Mouse (Mus musculus) midbrain, embryonic 10.5 days (tissue): ENCODE measurements at regions not wholly inside any gene's neighbourhood (a gene's known extent, or its start where the extent isn't known, plus 50 kb on each side); places are given as distances from the start of the nearest gene placed in this dataset.
A peak's percentile ranks its signal among the peaks of the same experiment; 100 is the strongest.

ENCODE experiments used
- DNase-seq: peaks from one replicate; pipeline ENCODE4 v3.0.0-alpha.2; 2017; ENCODE audit warnings: low spot score
- H3K27ac ChIP-seq: fragments of 300-500 bp; sonication (generic); replicated peaks from 2 replicates; pipeline ENCODE4 v1.5.1; 2016; ENCODE audit warnings: mild to moderate bottlenecking
- H3K27me3 ChIP-seq: fragments of 300-500 bp; sonication (generic); 2 replicates; pipeline ENCODE4 v1.6.1; 2016; ENCODE audit warnings: low read depth, mild to moderate bottlenecking; ENCODE audit not compliant: poor library complexity, severe bottlenecking
- H3K36me3 ChIP-seq: fragments of 300-500 bp; sonication (generic); 2 replicates; pipeline ENCODE4 v1.6.1; 2016; ENCODE audit warnings: mild to moderate bottlenecking, moderate library complexity
- H3K4me1 ChIP-seq: fragments of 300-500 bp; sonication (generic); 2 replicates; pipeline ENCODE4 v1.6.1; 2016
- H3K4me3 ChIP-seq: fragments of 300-500 bp; sonication (generic); 2 replicates; pipeline ENCODE4 v1.5.1; 2016; ENCODE audit warnings: mild to moderate bottlenecking, moderate library complexity
- H3K9me3 ChIP-seq: fragments of 300-500 bp; sonication (generic); replicated peaks from 2 replicates; pipeline ENCODE4 v1.6.1; 2016; ENCODE audit warnings: mild to moderate bottlenecking
- WGBS: fragments of 180-500 bp; shearing (Covaris S2); methylation state at CpG from one replicate; pipeline ENCODE4 v1.1.7; 2016; 5-methylcytosine and 5-hydroxymethylcytosine counted together

DNA sequence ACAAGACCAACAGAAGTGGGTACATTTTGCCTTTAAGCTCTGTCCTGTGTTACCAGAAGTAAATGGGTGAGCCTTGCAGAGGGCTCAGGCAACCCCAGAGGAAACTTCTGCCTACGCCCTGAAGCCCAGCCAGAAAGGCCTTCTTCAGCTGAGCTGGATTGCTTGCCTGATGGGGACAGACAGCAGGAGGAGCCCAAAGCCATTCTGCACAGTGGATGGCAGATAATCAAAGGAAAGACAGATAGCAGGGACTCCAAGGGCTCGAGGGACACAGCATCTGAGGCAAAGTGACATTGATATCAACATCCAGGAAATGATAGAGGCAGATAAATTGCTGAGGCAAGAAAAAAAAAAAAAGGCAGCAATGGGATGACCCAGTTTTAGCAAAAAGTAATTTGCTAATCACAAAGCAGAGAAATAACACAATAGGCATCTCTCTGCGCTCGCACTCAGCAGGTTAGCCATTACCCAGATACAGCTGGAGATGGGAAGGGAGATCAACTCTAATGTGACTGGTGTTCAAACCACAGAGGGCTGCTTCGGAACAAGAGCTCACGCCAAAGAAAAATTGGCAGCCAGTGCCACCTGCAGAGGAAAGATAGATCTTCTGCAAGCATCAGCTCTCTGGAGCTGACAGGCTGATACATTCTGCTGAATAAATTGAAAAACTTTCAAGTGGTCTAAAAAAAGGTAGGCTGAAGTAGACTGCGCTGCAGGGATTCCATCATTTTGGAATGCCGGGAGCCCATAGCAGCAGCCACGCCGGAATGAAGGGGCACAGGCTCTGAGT, 494.8 kb downstream of the Prim2 start:
- no peaks in the 10 kb centered on the region for H3K9me3 ChIP-seq
- no peak for DNase-seq
- WGBS, result 79% methylated on average over 10 of the region's 10 CpGs
- no peak overlapping the region for H3K4me3 ChIP-seq
- no peaks in the 10 kb centered on the region for H3K27me3 ChIP-seq
- H3K36me3 ChIP-seq, result no peaks in the 10 kb centered on the region
- H3K27ac ChIP-seq, result no peak overlapping the region
- no peaks in the 10 kb centered on the region for H3K4me1 ChIP-seq

DNA sequence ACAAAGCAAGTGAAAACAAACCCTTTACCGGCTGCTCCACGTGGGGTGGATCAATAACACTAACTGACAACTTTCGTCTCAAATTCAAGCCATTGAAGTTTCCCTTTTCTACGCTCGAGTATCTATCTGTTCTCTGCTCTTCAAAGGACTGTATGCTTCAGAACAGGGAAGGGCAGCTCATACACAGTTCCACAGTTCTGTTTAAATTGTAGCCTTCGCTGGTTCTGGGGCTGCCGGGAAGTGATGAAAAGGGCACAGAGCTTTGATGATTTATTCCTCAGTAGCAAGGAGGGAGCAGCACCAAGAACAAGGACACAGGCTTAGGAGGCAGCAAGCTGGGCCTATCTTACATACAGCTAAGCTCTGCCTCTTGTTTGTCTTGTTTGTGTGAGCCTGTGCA, 532.6 kb downstream of the Prim2 start:
- Histone ChIP-seq H3K36me3 (no peaks in the 10 kb centered on the region), H3K27me3 (no peaks in the 10 kb centered on the region), H3K4me1 (no peaks in the 10 kb centered on the region), H3K4me3 (no peak overlapping the region), H3K9me3 (no peaks in the 10 kb centered on the region), H3K27ac (no peak overlapping the region)
- 71% methylated on average over 7 of the region's 7 CpGs for WGBS
- DNase-seq, result no peak

DNA sequence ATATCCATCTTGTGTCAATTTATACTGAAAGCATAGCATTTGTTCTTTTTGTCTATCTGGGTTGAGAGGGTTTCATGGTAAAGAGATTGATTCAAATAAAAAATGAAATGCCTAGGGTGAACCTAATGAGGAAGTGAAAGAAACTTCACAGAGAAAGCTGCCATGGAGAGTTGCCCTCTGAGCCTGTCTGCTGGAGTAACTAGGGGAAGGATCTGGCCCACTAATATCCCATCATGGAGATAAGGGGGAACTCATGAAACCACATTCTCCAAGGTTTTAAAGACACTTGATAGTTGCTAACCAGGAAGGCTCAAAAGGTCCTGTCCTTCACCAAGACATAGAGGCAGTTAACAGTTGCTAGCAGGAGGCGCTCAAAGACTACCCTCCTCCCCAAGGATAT, 539.2 kb downstream of the Prim2 start:
- no peak overlapping the region for H3K4me3 ChIP-seq
- no peak overlapping the region for H3K27ac ChIP-seq
- 87% methylated on average over 1 of the region's 1 CpGs for WGBS
- no peaks in the 10 kb centered on the region for H3K36me3 ChIP-seq
- no peaks in the 10 kb centered on the region for H3K27me3 ChIP-seq
- DNase-seq, result no peak
- no peaks in the 10 kb centered on the region for H3K4me1 ChIP-seq
- H3K9me3 ChIP-seq, result no peaks in the 10 kb centered on the region

DNA sequence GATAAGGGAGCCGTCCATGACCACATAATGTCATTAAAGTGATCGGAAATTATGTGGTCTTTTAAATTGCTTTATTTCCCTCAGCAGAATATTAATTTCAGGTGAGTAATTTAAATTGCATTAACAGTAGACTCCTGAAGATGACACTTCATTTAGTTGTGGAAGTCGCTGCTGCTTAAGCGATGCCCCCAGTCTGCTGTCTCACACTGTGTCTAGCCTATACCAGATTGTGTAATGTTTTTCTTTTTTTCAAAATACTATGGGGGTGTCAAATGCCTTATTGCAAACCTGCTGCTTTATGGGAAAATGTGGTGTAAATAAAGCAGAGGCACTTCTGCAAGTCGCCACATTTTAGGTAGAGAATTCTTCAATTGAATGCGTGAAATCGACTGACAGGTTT, 544.5 kb downstream of the Prim2 start:
- Histone ChIP-seq H3K36me3 (no peaks in the 10 kb centered on the region), H3K4me1 (no peaks in the 10 kb centered on the region), H3K9me3 (no peaks in the 10 kb centered on the region), H3K27ac (no peak overlapping the region), H3K4me3 (no peak overlapping the region), H3K27me3 (no peaks in the 10 kb centered on the region)
- DNase-seq, result no peak
- 91% methylated on average over 7 of the region's 7 CpGs for WGBS

DNA sequence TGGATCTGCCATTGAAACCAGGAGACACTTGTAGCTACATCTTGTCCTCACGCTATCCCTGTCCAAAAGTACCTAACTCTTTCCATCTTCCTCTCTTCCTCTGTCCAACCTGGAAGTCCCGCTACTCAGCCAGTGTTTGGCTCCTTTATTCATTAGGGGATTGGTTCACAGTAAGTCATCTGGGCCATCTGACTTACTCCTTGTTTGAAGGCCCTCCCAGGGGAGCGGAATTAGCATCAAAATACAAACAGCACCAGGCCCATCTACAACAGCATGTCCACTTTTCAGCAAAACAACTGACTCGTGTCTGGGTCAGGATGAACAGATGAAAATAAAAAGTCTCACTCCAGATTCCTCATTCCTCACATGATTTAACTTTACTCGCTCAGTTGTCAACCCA, 559.2 kb upstream of the Gm5415 start:
- Histone ChIP-seq H3K36me3 (no peaks in the 10 kb centered on the region), H3K9me3 (no peaks in the 10 kb centered on the region; the same call in 1 of the 2 replicates), H3K27ac (no peak overlapping the region), H3K27me3 (no peaks in the 10 kb centered on the region), H3K4me3 (no peak overlapping the region), H3K4me1 (no peaks in the 10 kb centered on the region)
- no peak for DNase-seq
- WGBS, result 76% methylated on average over 5 of the region's 5 CpGs

DNA sequence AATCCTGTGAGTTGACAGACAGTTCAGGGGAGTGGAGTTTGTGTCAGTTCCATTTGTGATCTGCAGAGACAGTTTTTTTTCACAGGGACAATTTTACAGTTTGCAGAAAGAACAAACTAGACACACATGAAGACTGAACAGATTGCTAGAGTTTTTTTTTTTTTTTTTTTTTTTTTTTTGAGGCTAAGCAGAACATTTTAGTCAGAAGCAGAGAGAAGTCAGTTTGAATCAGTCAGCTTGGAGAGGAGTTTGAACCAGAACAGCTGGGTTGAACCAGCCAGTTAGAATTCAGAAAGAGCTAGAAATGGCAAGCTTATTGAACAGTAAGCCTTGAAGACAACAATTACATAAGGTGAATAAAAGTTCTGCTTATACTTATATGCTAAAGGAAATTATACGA, 557.2 kb upstream of the Gm5415 start:
- WGBS, result 93% methylated on average over 1 of the region's 1 CpGs
- H3K36me3 ChIP-seq, result no peaks in the 10 kb centered on the region

DNA sequence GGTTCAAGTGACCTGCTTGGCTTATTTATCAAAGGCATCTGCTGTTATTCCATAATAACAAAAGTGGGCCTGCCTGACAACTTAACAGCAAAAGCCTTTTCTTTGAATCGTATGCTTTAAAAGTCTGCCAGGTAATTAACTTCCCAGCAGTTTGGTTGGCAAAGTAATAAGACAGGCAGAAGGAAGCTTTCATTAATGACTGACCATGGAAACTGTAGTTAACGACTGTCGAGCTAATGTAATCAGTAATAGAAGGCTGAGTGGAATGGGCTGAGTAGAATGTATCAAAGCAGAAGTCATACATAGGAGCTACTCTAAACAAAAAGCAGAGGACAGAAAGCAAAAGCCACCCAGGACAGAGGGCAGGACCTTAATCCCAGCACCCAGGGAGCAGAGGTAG, 551.0 kb upstream of the Gm5415 start:
- 78% methylated on average over 3 of the region's 3 CpGs for WGBS
- no peak overlapping the region for H3K4me3 ChIP-seq

More for the DNA sequence above, 557.2 kb upstream of the Gm5415 start:
- DNase-seq, result no peak
- Histone ChIP-seq H3K4me1 (no peaks in the 10 kb centered on the region), H3K27me3 (no peaks in the 10 kb centered on the region), H3K4me3 (no peak overlapping the region), H3K27ac (no peak overlapping the region), H3K9me3 (no peaks in the 10 kb centered on the region; the same call in 1 of the 2 replicates)

DNA sequence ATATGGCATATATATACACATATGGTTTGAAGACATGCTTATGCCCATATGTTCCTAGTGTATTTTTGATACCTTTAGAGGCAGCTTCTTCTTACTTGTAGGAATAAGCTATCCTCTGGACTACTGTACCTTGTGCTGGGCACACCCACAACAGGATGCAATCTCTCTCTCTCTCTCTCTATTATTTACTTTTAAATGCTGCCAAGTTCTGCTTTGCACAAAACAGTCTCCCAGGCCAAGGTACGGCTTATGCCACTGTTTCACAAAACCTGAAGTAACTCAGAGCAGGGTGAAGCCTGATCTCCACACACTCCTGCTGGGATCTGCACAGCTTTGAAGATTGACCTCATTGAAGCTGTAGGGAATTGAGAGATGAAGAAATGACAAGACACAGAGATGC, 549.8 kb upstream of the Gm5415 start:
- Histone ChIP-seq H3K4me1 (no peaks in the 10 kb centered on the region), H3K9me3 (no peaks in the 10 kb centered on the region), H3K4me3 (no peak overlapping the region), H3K27ac (no peak overlapping the region), H3K27me3 (no peaks in the 10 kb centered on the region), H3K36me3 (no peaks in the 10 kb centered on the region)
- WGBS, result 90% methylated on average over 1 of the region's 1 CpGs
- DNase-seq, result no peak

More for the DNA sequence above, 551.0 kb upstream of the Gm5415 start:
- no peak for DNase-seq
- H3K36me3 ChIP-seq, result no peaks in the 10 kb centered on the region
- no peaks in the 10 kb centered on the region for H3K4me1 ChIP-seq
- no peaks in the 10 kb centered on the region for H3K9me3 ChIP-seq
- H3K27me3 ChIP-seq, result no peaks in the 10 kb centered on the region
- no peak overlapping the region for H3K27ac ChIP-seq

DNA sequence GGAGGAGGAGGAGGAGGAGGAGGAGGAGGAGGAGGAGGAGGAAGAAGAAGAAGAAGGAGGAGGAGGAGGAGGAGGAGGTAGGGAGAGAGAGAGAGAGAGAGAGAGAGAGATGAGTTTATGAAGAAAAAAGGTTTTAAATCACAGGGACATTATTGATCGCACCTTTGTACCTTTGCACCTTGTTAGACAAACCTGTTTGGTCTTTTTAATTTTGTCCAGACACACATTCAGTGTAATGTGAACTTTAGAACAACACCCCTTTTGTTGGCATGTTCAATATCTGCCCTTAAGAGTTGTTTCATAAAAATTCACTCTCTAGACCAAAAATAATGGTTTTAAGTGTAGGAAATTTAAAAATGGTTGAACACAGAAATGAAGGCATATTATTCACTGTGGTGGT, 527.5 kb upstream of the Gm5415 start:
- WGBS, result 86% methylated on average over 1 of the region's 1 CpGs
- H3K36me3 ChIP-seq, result no peaks in the 10 kb centered on the region
- H3K4me3 ChIP-seq, result no peak overlapping the region
- DNase-seq, result no peak
- H3K27me3 ChIP-seq, result no peaks in the 10 kb centered on the region
- H3K4me1 ChIP-seq, result no peaks in the 10 kb centered on the region
- H3K27ac ChIP-seq, result no peak overlapping the region
- no peaks in the 10 kb centered on the region for H3K9me3 ChIP-seq

DNA sequence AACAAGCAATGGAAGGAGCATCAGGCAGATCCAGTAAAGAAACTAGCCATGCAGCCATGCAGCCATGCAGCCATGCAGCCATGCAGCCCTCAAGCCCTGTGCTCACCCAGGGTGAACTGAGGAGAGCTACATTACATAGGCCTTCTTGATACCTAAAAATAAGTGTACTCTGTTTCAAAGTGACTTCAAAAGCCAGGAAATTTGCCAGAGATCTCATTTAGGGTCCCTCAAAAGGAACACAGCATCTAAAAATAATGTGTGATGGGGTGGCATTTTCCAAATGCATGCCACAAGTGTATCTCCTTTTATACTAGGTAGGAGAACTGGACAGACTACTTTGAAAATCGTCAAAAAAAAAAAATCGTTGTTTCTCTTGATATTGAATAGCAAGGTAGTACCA, 510.9 kb upstream of the Gm5415 start:
- WGBS, result 84% methylated on average over 2 of the region's 2 CpGs
- no peaks in the 10 kb centered on the region for H3K9me3 ChIP-seq
- no peak for DNase-seq
- H3K4me3 ChIP-seq, result no peak overlapping the region
- H3K27me3 ChIP-seq, result no peaks in the 10 kb centered on the region
- no peaks in the 10 kb centered on the region for H3K4me1 ChIP-seq
- H3K36me3 ChIP-seq, result no peaks in the 10 kb centered on the region
- no peak overlapping the region for H3K27ac ChIP-seq

DNA sequence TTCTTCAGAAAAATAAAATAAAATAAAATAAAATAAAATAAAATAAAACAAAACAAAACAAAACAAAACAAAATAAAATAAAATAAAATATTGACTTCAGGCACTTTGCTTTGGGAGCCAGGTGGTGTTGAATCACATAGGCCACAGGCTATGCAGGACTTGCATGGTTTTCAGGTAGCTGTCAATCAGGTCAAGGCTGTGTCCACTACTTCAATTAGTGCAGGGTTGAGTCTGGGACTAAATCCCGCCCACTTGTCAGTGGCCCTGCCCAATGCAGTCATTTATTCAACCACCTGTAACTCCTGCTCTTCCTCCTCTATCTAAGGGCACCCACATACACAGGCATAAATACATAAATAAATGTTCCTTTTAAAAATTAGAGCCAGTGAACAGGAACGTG, 497.3 kb upstream of the Gm5415 start:
- no peak for DNase-seq
- Histone ChIP-seq H3K36me3 (no peaks in the 10 kb centered on the region), H3K9me3 (no peaks in the 10 kb centered on the region), H3K27ac (no peak overlapping the region), H3K27me3 (no peaks in the 10 kb centered on the region), H3K4me3 (no peak overlapping the region), H3K4me1 (peaks cover 8% of the 10 kb centered on the region)
- 83% methylated on average over 2 of the region's 2 CpGs for WGBS

DNA sequence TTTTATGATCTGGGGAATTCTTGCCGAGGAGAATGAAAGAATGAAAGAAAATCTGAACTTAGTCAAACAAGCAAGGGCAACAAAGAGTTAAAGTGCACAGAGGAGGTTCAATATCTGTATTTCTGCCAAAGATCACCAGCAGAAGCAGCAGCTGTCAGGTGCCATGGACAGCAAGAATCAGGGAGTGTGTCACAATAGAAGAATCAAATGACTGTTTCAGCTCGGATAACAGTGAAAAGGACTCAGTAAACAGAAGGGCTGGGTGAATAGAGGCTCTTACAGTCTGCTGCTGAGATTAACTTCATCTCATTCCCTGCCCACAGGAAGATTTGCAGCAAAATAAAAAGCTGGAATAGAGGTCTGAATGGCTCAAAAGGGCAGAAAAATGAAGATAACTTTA, 495.3 kb upstream of the Gm5415 start:
- Histone ChIP-seq H3K9me3 (no peaks in the 10 kb centered on the region), H3K36me3 (no peaks in the 10 kb centered on the region), H3K27me3 (no peaks in the 10 kb centered on the region), H3K4me3 (no peak overlapping the region), H3K27ac (no peak overlapping the region), H3K4me1 (peaks cover 8% of the 10 kb centered on the region)
- DNase-seq, result peak; percentile 18
- WGBS, result 34% methylated on average over 2 of the region's 2 CpGs

DNA sequence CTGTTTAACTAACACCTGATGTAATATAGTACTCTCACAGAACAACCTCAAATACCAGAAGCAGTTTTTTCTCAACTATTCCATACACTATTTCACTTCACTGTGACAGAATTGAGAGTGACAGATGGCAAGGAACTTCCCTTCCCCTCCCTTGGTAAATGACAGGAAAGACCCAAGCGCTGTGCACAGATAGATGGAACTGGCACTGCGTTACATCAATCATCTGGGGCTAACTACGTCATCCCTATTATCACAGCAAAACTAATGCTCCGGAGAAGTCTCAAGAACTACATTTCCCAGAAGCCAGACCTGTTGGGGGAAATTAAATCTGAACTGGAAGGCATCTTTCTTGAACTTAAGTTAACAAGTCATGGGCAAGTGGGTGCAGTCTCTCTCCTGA, 493.6 kb upstream of the Gm5415 start:
- Histone ChIP-seq H3K4me1 (peaks cover 8% of the 10 kb centered on the region), H3K36me3 (no peaks in the 10 kb centered on the region), H3K9me3 (no peaks in the 10 kb centered on the region), H3K27ac (no peak overlapping the region), H3K4me3 (no peak overlapping the region), H3K27me3 (no peaks in the 10 kb centered on the region)
- no peak for DNase-seq
- 96% methylated on average over 4 of the region's 4 CpGs for WGBS

DNA sequence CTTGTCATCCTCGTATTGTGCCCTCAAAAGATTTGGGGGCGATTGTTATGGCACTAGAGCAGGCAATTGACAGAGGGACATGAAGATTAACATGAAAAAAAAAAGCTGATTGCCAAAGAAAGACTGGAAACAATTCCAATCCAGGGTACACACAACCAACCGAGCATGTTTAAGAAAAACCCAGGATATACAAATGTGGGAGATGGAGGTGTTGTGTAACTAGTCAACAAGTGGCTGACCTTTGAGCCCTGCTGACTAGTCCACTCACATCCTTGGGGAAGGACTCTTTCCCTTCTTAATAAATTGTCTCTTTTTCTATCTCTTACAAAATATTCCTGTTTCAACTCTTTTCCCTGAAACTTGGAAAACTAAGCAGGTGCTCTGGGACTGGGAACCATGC, 484.9 kb upstream of the Gm5415 start:
- 73% methylated on average over 3 of the region's 3 CpGs for WGBS
- Histone ChIP-seq H3K4me1 (peaks cover 8% of the 10 kb centered on the region), H3K4me3 (no peak overlapping the region), H3K9me3 (no peaks in the 10 kb centered on the region), H3K27ac (no peak overlapping the region), H3K27me3 (peaks cover 22% of the 10 kb centered on the region), H3K36me3 (no peaks in the 10 kb centered on the region)
- no peak for DNase-seq
